Mouse (Mus musculus): ENCODE measurements around the gene Galnt10.

- no peak for TF ChIP-seq POLR2A (IDR thresholded peaks at IDR 0.05; ENCODE audit: borderline replicate concordance, low read depth, low read length)
- no peak for TF ChIP-seq CTCF (IDR thresholded peaks at IDR 0.05; ENCODE audit: low read depth, low read length)
These were observed 13.0 kb downstream of the Galnt10 start for GRCm38 (mm10) chr11:57658214-57658613.
